In genomic region chr12:55996585-55997377, GRCm38 (mm10) we compare ENCODE assay signal across 25 mouse cellular contexts.
DNase-seq lines count a peak whose midpoint lies in the region; ATAC-seq and TF ChIP-seq lines count a peak whose summit lies in the region.
"Had no signal": no experiment of that assay in that cellular context is flagged by ENCODE, and none has a peak within 500 bp of the region (broad histone marks: within the 10 kb centered on the region; RNA-seq: fewer than 3 reads in every experiment).

No protein-coding gene starts in this region.

- peaks cover 52% of the 10 kb centered on the region for H3K27me3 ChIP-seq in forebrain, embryonic 13.5 days
- peaks cover 42% of the 10 kb centered on the region for H3K27me3 ChIP-seq in forebrain, embryonic 12.5 days
- H3K27me3 ChIP-seq in kidney, embryonic 16.5 days (ENCODE audit: insufficient read depth, low read length): no peaks in the 10 kb centered on the region
- H3K27me3 ChIP-seq: embryonic facial prominence, embryonic 13.5 days; heart, embryonic 13.5 days; hindbrain, embryonic 15.5 days; kidney, embryonic 15.5 days; midbrain, embryonic 13.5 days; neural tube, embryonic 13.5 days; Patski had no signal

- no peak for TF ChIP-seq POLR2A in brain, embryonic 14.5 days (IDR thresholded peaks at IDR 0.05; ENCODE audit: borderline replicate concordance, extremely low read depth, insufficient read depth, insufficient read length, poor library complexity, severe bottlenecking)

- 32% methylated on average over 3 of the region's 3 CpGs for WGBS in forebrain, embryonic 13.5 days
- WGBS in forebrain, embryonic 12.5 days: 49% methylated on average over 3 of the region's 3 CpGs
- 72% methylated on average over 3 of the region's 3 CpGs for WGBS in kidney, embryonic 16.5 days

- DNase-seq in kidney, postnatal 14 days: peak; percentile 1
- DNase-seq in adrenal gland, postnatal 10 days: peak; percentile 62
- peak; percentile 77 for DNase-seq in brain, embryonic 14.5 days (ENCODE audit: low read depth)
- no peak for DNase-seq in thymus, postnatal 0 days (ENCODE audit: low spot score)
- DNase-seq: gastrocnemius, postnatal 10 days; heart, postnatal 10 days; kidney, adult 18-20 months; kidney, postnatal 4 days; liver; lung, adult 2 months; lung, postnatal 36 days; thymus, adult 2 months; thymus, postnatal 4 days had no signal

- ATAC-seq in forebrain, embryonic 13.5 days: peak; percentile 50
- ATAC-seq in forebrain, embryonic 12.5 days (ENCODE audit: low FRiP score): no peak
- ATAC-seq in kidney, embryonic 16.5 days (ENCODE audit: low FRiP score, low TSS enrichment): no peak
- ATAC-seq: midbrain, embryonic 13.5 days; Patski had no signal

- no peak overlapping the region for H3K27ac ChIP-seq in forebrain, embryonic 13.5 days
- H3K27ac ChIP-seq in forebrain, embryonic 12.5 days: no peak overlapping the region
- no peak overlapping the region for H3K27ac ChIP-seq in kidney, embryonic 16.5 days (ENCODE audit: low read length)
- H3K27ac ChIP-seq: embryonic facial prominence, embryonic 13.5 days; heart, embryonic 13.5 days; hindbrain, embryonic 15.5 days; kidney, embryonic 15.5 days; liver, embryonic 14.5 days; midbrain, embryonic 13.5 days; neural tube, embryonic 13.5 days had no signal

- no peak overlapping the region for H3K4me2 ChIP-seq in forebrain, embryonic 13.5 days
- no peak overlapping the region for H3K4me2 ChIP-seq in forebrain, embryonic 12.5 days
- no peak overlapping the region for H3K4me2 ChIP-seq in kidney, embryonic 16.5 days (replicated peaks; ENCODE audit: low read depth, low read length)
- H3K4me2 ChIP-seq: embryonic facial prominence, embryonic 13.5 days; heart, embryonic 13.5 days; hindbrain, embryonic 15.5 days; kidney, embryonic 15.5 days; midbrain, embryonic 13.5 days; neural tube, embryonic 13.5 days had no signal

- H3K4me1 ChIP-seq in forebrain, embryonic 13.5 days: peaks cover 7% of the 10 kb centered on the region; the same call in 1 of the 2 replicates
- H3K4me1 ChIP-seq in forebrain, embryonic 12.5 days: peaks cover 5% of the 10 kb centered on the region; the same call in 1 of the 2 replicates
- H3K4me1 ChIP-seq in kidney, embryonic 16.5 days (ENCODE audit: insufficient read depth, low read length): no peaks in the 10 kb centered on the region
- H3K4me1 ChIP-seq: embryonic facial prominence, embryonic 13.5 days; heart, embryonic 13.5 days; hindbrain, embryonic 15.5 days; kidney, embryonic 15.5 days; midbrain, embryonic 13.5 days had no signal

- H3K4me3 ChIP-seq in forebrain, embryonic 13.5 days: no peak overlapping the region
- no peak overlapping the region for H3K4me3 ChIP-seq in forebrain, embryonic 12.5 days (replicated peaks)
- H3K4me3 ChIP-seq in kidney, embryonic 16.5 days (ENCODE audit: low read length): no peak overlapping the region
- H3K4me3 ChIP-seq: embryonic facial prominence, embryonic 13.5 days; heart, embryonic 13.5 days; hindbrain, embryonic 15.5 days; kidney, embryonic 15.5 days; midbrain, embryonic 13.5 days; neural tube, embryonic 13.5 days had no signal

- H3K9ac ChIP-seq in forebrain, embryonic 13.5 days: no peak overlapping the region
- H3K9ac ChIP-seq in forebrain, embryonic 12.5 days: no peak overlapping the region
- no peak overlapping the region for H3K9ac ChIP-seq in kidney, embryonic 16.5 days (replicated peaks; ENCODE audit: low read length)
- H3K9ac ChIP-seq: embryonic facial prominence, embryonic 13.5 days; heart, embryonic 13.5 days; hindbrain, embryonic 15.5 days; kidney, embryonic 15.5 days; liver, embryonic 14.5 days; midbrain, embryonic 13.5 days; neural tube, embryonic 13.5 days had no signal

- no peak for TF ChIP-seq CTCF in brain, embryonic 14.5 days (IDR thresholded peaks at IDR 0.05; ENCODE audit: borderline replicate concordance, extremely low read depth, insufficient read depth, insufficient read length)

- no peaks in the 10 kb centered on the region for H3K36me3 ChIP-seq in forebrain, embryonic 13.5 days (ENCODE audit: poor library complexity, severe bottlenecking)
- H3K36me3 ChIP-seq in forebrain, embryonic 12.5 days (replicated peaks): no peaks in the 10 kb centered on the region
- no peaks in the 10 kb centered on the region for H3K36me3 ChIP-seq in kidney, embryonic 16.5 days (ENCODE audit: insufficient read depth, low read length)
- H3K36me3 ChIP-seq: embryonic facial prominence, embryonic 13.5 days; G1E; heart, embryonic 13.5 days; hindbrain, embryonic 15.5 days; kidney, embryonic 15.5 days; midbrain, embryonic 13.5 days; neural tube, embryonic 13.5 days had no signal

- no peaks in the 10 kb centered on the region for H3K9me3 ChIP-seq in forebrain, embryonic 13.5 days (replicated peaks)
- H3K9me3 ChIP-seq in forebrain, embryonic 12.5 days: no peaks in the 10 kb centered on the region
- H3K9me3 ChIP-seq in kidney, embryonic 16.5 days (ENCODE audit: low read length): no peaks in the 10 kb centered on the region
- H3K9me3 ChIP-seq: embryonic facial prominence, embryonic 13.5 days; G1E; heart, embryonic 13.5 days; hindbrain, embryonic 15.5 days; kidney, embryonic 15.5 days; midbrain, embryonic 13.5 days; neural tube, embryonic 13.5 days had no signal
